Mouse (Mus musculus) lung, adult 2 months (tissue): ENCODE results near the gene Agap1. TPM values are rescaled to one million over a fixed set of nuclear protein-coding genes. Genes with fewer than 3 reads are reported as not detected.

Experiments used
- DNase-seq: peaks from one replicate; pipeline ENCODE4 v3.0.0; 2022
- H3K4me1 ChIP-seq: fragments of 200-500 bp; 2 replicates; pipeline ENCODE4 v1.6.1; 2011; ENCODE audit warnings: low read length; ENCODE audit not compliant: control insufficient read depth, insufficient read depth
- H3K4me3 ChIP-seq: fragments of 200-500 bp; replicated peaks from 2 replicates; pipeline ENCODE3; 2011; ENCODE audit warnings: low read depth, mild to moderate bottlenecking, control low read depth, low read length; ENCODE audit errors: extremely low read depth
- CTCF ChIP-seq: fragments of 200-500 bp; IDR thresholded peaks from 2 replicates; pipeline ENCODE4 v1.5.1; 2011; ENCODE audit warnings: mild to moderate bottlenecking, low read length, control low read depth; ENCODE audit not compliant: insufficient read depth
- POLR2A ChIP-seq: fragments of 200-500 bp; IDR thresholded peaks from 2 replicates; pipeline ENCODE4 v1.6.1; 2011; ENCODE audit warnings: low read depth, mild to moderate bottlenecking, control low read depth, low read length, borderline replicate concordance; ENCODE audit errors: extremely low read depth
- WGBS: fragments of 180-500 bp; shearing (Covaris S2); methylation state at CpG from one replicate; pipeline ENCODE4 v1.1.7; 2018; 5-methylcytosine and 5-hydroxymethylcytosine counted together
- polyA plus RNA-seq: library from polyadenylated mRNA; depleted of rRNA; stranded (reverse); fragments of >200 nt; gene quantifications from 2 replicates; pipeline ENCODE4 v1.2.3, GENCODE M21; 2012

Gene Agap1
- polyA plus RNA-seq, 1 experiment: 28.0 TPM

DNA sequence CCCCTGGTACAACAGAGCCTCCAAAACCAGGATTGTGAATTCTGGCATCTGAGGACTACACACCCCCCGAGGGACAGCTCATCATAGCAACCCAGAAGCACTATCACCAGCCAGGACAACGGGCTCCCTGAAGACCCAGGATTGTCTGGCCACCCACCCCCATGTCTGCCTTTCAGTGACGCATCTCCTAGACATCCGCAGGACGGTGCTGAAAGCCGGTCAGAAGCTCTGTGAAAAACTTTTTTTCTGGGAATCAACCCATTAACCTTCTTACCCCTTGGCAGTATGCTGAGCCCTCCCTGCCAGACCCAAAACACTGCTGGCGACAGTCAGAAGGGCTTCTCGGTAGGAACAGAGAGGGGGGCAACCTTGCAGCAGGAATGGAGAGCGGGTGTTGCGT, 426.2 kb downstream of the Agap1 start:
- peaks cover 16% of the 10 kb centered on the region for H3K4me1 ChIP-seq
- DNase-seq: no peak
- 65% methylated on average over 10 of the region's 10 CpGs for WGBS
- no peak for TF ChIP-seq POLR2A
- no peak for TF ChIP-seq CTCF
- H3K4me3 ChIP-seq: no peak overlapping the region

DNA sequence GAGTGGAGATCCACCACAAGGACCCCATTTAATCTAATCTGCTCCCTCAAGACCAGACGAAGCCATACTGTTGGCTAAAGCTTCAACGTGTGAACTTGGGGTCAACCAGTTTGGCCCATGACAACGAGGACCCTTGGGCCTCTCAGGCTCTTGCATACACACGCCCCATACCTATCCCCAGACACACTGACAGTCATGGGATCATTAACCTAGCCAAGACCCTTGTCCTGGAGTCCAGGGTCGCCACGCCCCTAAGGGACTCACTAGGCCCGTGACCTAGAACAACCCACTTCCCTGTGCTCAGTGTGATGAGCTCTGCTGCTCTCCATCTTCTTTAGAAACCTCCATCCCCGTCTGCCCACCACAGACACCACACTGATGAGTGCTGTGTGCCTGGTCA, 429.7 kb downstream of the Agap1 start:
- no peak for TF ChIP-seq CTCF
- TF ChIP-seq POLR2A: no peak
- H3K4me1 ChIP-seq: peaks cover 9% of the 10 kb centered on the region; the same call in 1 of the 2 replicates
- no peak for DNase-seq
- no peak overlapping the region for H3K4me3 ChIP-seq
- 89% methylated on average over 8 of the region's 8 CpGs for WGBS

DNA sequence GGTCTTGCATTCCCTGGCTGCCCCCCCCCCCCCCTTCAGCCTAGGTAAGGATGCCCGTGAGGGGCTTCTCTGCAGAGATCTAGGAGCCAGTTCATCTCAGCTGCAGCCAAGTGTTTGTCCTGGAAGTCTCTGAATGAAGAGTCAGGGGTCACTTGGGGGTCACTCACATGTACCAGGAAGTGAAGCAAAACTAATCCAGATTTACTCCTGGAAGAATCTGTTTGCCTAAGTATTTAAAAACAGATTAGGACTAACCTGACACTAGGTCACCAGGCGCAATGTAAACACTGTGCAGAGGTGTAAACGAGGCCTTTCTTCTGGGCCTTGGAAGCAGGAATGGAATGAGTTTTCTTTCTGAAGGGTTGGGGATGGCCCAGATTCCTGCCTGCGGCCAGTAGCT, 431.1 kb downstream of the Agap1 start:
- peaks cover 6% of the 10 kb centered on the region; the same call in 1 of the 2 replicates for H3K4me1 ChIP-seq
- 56% methylated on average over 4 of the region's 4 CpGs for WGBS
- DNase-seq: no peak
- TF ChIP-seq CTCF: no peak
- TF ChIP-seq POLR2A: no peak
- no peak overlapping the region for H3K4me3 ChIP-seq

DNA sequence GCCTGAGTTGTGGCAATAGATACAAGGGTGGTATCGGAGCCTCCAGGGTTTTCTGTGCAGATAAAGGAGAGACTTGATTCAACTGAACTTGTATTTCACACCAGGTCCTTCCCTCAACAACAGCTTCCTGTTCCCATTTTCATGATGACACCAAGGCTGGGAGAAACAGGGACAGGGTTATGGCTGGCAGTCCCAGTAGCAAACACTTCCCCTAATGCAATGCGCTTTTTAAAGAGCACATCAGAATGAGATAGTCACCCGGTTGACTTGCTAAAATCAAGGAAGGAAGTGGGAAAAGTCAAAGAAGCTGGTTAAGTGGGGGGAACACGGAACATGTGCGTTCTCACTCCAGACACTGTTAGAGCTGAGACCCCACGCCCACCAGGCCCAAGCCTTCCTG, 436.8 kb downstream of the Agap1 start:
- H3K4me3 ChIP-seq: no peak overlapping the region
- H3K4me1 ChIP-seq: no peaks in the 10 kb centered on the region
- no peak for DNase-seq
- 74% methylated on average over 6 of the region's 6 CpGs for WGBS
- TF ChIP-seq CTCF (no peak), POLR2A (no peak)

DNA sequence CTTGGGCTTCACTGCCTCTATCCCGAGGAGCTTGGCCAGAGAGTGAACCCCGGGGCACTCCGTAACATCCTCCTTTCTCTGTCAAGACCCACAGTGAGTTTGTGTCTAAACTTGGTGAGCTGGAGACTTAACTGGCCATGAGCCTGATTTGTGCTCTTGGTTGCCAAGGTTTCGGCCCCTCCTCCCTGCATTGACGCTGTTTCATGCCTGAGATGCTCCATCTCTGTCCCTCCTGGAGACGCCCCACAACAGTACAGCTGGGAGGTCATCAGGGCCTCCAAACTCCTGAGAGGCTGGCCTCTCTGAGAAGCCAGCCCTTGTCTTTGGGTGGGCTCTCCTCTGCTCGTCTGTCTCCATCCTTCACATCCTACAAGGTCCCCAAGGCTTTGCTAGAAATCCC, 437.7 kb downstream of the Agap1 start:
- DNase-seq: no peak
- 71% methylated on average over 7 of the region's 7 CpGs for WGBS
- TF ChIP-seq CTCF (no peak), POLR2A (no peak)
- H3K4me1 ChIP-seq: no peaks in the 10 kb centered on the region
- H3K4me3 ChIP-seq: no peak overlapping the region

DNA sequence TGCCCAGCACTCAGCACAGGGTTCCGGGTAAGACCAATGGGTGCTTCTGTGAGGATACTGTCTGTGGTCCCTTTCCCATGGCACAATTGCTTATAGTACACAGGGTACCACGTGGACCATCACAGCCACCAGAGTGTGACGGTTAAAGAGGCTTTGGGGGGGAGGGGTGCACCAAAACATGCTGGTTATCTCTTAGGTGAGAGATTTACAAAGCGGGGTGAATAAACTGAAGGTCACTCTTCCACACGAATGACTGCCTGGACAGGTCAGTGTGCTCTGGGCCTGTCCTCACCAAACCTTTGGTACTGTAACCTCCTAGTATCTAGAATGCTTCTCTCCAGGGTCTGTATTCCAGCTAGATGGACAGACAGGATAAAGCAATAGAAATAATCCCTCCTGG, 441.2 kb downstream of the Agap1 start:
- DNase-seq: no peak
- H3K4me3 ChIP-seq: no peak overlapping the region
- WGBS: 81% methylated on average over 5 of the region's 5 CpGs
- TF ChIP-seq CTCF: no peak
- no peak for TF ChIP-seq POLR2A
- no peaks in the 10 kb centered on the region for H3K4me1 ChIP-seq

DNA sequence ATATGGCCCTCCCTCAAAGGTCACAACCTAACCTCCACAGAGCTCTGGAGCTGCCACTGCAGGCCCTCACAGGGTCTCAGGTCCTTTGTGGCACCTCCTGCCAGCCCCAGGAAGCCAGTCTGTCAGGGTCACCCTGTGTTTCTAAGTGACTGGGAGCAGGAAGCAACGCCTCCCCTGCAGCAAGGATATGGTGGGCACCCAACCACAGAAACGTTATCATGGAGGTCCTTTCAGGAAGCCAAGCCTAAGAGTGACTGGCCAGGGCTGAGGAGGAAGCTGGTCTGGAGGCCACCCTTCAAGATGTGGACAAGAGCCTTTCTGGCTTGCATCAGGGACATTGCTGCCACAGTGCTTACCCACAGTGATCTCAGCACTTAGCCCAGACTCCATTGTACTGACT, 444.4 kb downstream of the Agap1 start:
- no peak for TF ChIP-seq CTCF
- no peak for TF ChIP-seq POLR2A
- H3K4me1 ChIP-seq: no peaks in the 10 kb centered on the region
- H3K4me3 ChIP-seq: no peak overlapping the region
- no peak for DNase-seq
- whole genome bisulfite sequencing: 53% methylated on average over 2 of the region's 2 CpGs

DNA sequence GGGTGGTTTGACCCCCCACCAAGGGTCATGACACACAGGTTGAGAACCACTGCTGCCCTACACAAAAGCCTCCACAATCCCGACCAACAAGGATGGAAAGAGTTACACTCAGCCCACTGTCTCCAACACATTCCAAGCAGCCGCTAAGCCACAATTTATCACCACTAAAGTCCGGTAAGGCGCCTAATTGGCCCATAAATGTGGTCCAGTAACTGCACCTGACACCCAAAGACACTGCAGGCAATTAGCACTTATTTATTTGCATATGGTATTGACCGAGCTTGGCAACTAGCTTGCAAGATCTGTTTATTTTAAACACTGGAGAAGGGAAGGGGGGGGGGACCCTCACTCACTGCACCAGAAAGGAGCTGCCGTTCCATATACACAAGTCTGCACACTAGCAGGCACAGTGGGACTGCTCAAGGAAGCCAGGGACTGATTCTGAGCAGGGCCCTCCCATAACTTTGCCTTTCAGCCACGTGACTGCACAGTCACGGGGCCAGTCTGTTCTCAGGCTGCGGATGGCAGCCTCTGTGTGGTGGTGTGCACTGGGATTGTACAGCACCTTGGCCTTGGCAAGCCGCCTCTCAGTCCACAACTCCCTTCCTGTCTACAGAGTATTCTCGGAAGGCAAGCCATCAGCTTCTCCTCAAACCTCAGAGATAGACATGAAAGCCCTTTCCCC, 445.3 kb downstream of the Agap1 start:
- TF ChIP-seq CTCF: no peak

DNA sequence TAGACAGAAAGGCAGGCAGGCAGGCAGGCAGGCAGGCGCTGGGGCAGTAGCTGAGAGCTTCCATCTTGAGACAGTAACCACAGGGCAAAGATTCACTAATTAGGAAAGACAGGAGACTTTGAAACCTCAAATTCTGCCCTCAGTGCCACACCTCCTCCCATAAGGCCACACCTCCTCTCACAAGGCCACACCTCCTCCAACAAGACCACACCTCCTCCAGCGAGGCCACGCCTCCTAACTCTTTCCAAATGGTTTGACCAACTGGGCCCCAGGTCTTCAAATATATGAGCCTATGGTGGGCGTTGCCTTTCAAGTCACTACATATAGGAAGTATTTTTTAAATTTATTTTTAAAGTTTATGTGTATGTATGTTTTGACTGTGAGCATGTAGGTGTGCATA, 446.8 kb downstream of the Agap1 start:
- TF ChIP-seq CTCF (no peak), POLR2A (no peak)
- no peak for DNase-seq
- no peaks in the 10 kb centered on the region for H3K4me1 ChIP-seq
- H3K4me3 ChIP-seq: no peak overlapping the region
- 81% methylated on average over 4 of the region's 4 CpGs for WGBS

More for the DNA sequence above, 445.3 kb downstream of the Agap1 start:
- no peaks in the 10 kb centered on the region for H3K4me1 ChIP-seq
- DNase-seq: no peak
- H3K4me3 ChIP-seq: no peak overlapping the region
- 63% methylated on average over 11 of the region's 11 CpGs for WGBS

DNA sequence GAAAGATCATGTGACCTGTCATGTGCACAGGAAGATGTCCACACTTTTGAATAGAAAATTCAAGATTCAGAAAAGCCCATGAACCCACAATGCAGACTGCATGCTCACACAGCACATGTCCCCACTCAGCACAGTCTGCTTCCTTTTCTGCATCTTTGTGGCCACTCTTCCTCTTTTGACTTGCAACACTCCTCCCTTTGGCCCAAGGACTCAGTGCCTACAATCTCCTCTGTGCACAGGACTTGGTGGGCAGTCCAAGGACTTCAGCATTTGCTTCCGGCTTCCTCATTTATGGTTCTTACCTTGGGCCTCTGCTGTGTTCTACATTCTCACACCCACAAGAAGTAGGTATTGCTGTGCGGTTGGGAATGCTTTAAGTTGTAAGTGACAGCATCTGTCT, 447.6 kb downstream of the Agap1 start:
- no peaks in the 10 kb centered on the region for H3K4me1 ChIP-seq
- H3K4me3 ChIP-seq: no peak overlapping the region
- WGBS: 78% methylated on average over 2 of the region's 2 CpGs
- no peak for TF ChIP-seq POLR2A
- TF ChIP-seq CTCF: no peak
- DNase-seq: no peak

DNA sequence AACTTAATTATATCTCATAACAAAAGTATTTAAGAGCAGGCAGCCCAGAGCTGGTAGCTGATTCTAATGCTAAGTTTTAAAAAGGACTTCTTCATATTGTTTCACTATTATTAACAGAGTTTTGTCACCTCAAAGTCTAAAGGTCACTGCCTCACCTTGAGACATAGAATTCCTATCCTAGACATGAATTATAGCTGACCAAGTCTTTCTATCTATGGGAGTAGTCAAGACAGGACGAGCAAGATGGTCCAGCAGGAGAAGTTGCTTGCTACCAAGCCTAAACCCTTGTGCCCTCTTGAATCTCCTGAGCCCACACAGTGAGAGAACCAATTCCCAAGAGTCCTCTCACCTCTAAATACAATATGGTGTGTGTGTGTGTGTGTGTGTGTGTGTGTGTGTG, 448.0 kb downstream of the Agap1 start:
- 82% methylated on average over 1 of the region's 1 CpGs for WGBS
- no peak for TF ChIP-seq POLR2A
- no peak for TF ChIP-seq CTCF
- Histone ChIP-seq H3K4me3 (no peak overlapping the region), H3K4me1 (no peaks in the 10 kb centered on the region)
- DNase-seq: no peak
